Mouse (Mus musculus) intestine, embryonic 14.5 days (tissue): ENCODE data around the gene Erc2. TPM values are rescaled to one million over a fixed set of nuclear protein-coding genes. Genes with fewer than 3 reads are reported as not detected.

Source experiments
- ATAC-seq: fragments of 200-750 bp; cut with Nextera tagmentation; replicated peaks from 2 replicates; pipeline ENCODE4 v1.8.0; 2017; ENCODE audit warnings: low read depth, moderate number of reproducible peaks, moderate TSS enrichment, moderate library complexity; ENCODE audit not compliant: low FRiP score, low TSS enrichment
- DNase-seq: peaks from one replicate; pipeline ENCODE4 v3.0.0-alpha.2; 2018; ENCODE audit warnings: low spot score
- H3K27ac ChIP-seq: fragments of 300-500 bp; sonication (generic); 2 replicates; pipeline ENCODE4 v1.5.1; 2014; ENCODE audit warnings: low read depth, mild to moderate bottlenecking, control low read depth
- H3K27me3 ChIP-seq: fragments of 300-500 bp; sonication (generic); replicated peaks from 2 replicates; pipeline ENCODE4 v1.6.1; 2014; ENCODE audit warnings: low read length, control low read depth; ENCODE audit not compliant: control insufficient read depth, insufficient read depth
- H3K36me3 ChIP-seq: fragments of 300-500 bp; sonication (generic); 2 replicates; pipeline ENCODE4 v1.6.1; 2014; ENCODE audit warnings: low read length, control low read depth; ENCODE audit not compliant: control insufficient read depth, insufficient read depth
- H3K4me1 ChIP-seq: fragments of 300-500 bp; sonication (generic); replicated peaks from 2 replicates; pipeline ENCODE4 v1.6.1; 2014; ENCODE audit warnings: low read length, control low read depth, mixed read lengths; ENCODE audit not compliant: control insufficient read depth, insufficient read depth
- H3K4me2 ChIP-seq: fragments of 300-500 bp; sonication (generic); 2 replicates; pipeline ENCODE4 v1.6.1; 2014; ENCODE audit warnings: low read length
- H3K4me3 ChIP-seq: fragments of 300-500 bp; sonication (generic); 2 replicates; pipeline ENCODE4 v1.5.1; 2014; ENCODE audit warnings: low read depth, low read length, control low read depth, mixed read lengths
- H3K9ac ChIP-seq: fragments of 300-500 bp; sonication (generic); 2 replicates; pipeline ENCODE4 v1.6.1; 2014; ENCODE audit warnings: mild to moderate bottlenecking, low read length
- H3K9me3 ChIP-seq: fragments of 300-500 bp; sonication (generic); 2 replicates; pipeline ENCODE4 v1.6.1; 2016; ENCODE audit warnings: low read length, control low read depth; ENCODE audit not compliant: control insufficient read depth
- WGBS: fragments of 180-500 bp; shearing (Covaris S2); extraction: QIAGEN DNeasy Blood & Tissue Kit; methylation state at CpG from one replicate; pipeline ENCODE4 v1.1.7; 2014; 5-methylcytosine and 5-hydroxymethylcytosine counted together
- polyA plus RNA-seq: library from polyadenylated mRNA; unstranded; fragments of >200 nt; fragmentation: Nextera tagmentation; extraction: Ambion mirVana; gene quantifications from 2 replicates; pipeline ENCODE4 v1.2.1, GENCODE M21; 2014

Gene Erc2
- polyA plus RNA-seq, 1 experiment from 2014 or later, result 7.8 TPM

DNA sequence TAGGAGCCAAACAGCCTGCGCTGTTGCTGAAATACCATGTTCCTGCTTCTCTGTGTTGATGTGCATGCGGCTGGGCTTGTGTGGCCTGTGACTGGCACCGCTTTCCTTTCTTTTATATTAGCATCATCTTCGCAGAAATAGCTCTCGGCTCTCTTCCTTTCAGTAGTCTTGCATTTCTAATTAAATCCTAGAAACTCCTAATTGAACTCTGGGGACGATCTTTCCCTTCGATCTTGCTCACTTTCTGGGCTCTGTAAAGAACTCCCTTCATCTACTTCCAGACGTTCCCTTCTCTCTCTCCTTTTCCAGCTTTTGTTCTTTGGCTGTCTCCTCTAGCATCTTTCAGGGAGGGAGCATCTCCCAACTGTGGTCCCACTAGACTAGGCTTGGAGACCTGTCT is 649.6 kb downstream of the Erc2 start:
- ATAC-seq (no peak), DNase-seq (no peak)
- WGBS, result 81% methylated on average over 8 of the region's 8 CpGs
- no peak overlapping the region for H3K27ac ChIP-seq
- H3K36me3 ChIP-seq, result no peaks in the 10 kb centered on the region
- no peaks in the 10 kb centered on the region for H3K9me3 ChIP-seq
- 0 out of 2 replicates have a peak, but pooled peaks cover 3% of the 10 kb centered on the region for H3K4me1 ChIP-seq
- no peak overlapping the region for H3K4me3 ChIP-seq
- no peak overlapping the region for H3K9ac ChIP-seq
- no peak overlapping the region for H3K4me2 ChIP-seq
- no peaks in the 10 kb centered on the region for H3K27me3 ChIP-seq

DNA sequence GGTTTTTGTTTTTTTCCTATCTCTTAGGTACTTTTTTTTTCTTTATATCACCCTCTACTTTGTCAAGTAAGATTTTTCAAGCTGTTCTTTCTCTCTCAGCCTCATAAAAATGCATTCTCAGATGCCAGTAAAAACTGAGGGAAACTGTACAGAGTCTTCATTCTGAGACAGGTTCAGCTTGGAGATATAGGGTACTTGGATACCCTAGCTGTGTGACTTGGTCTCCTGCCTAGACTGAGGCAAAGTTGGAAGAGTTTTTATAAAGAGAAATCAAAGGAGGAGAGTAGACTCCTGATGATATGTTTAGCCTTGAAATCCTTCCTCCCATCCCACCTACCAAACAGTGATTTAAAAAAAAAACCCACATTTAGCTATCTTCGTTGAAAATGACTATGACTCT is 651.4 kb downstream of the Erc2 start:
- no peak for DNase-seq
- Histone ChIP-seq H3K9ac (no peak overlapping the region), H3K36me3 (no peaks in the 10 kb centered on the region), H3K4me3 (no peak overlapping the region), H3K27ac (no peak overlapping the region), H3K4me2 (no peak overlapping the region), H3K9me3 (no peaks in the 10 kb centered on the region), H3K4me1 (0 out of 2 replicates have a peak, but pooled peaks cover 3% of the 10 kb centered on the region), H3K27me3 (no peaks in the 10 kb centered on the region)
- WGBS, result 81% methylated on average over 1 of the region's 1 CpGs
- no peak for ATAC-seq

DNA sequence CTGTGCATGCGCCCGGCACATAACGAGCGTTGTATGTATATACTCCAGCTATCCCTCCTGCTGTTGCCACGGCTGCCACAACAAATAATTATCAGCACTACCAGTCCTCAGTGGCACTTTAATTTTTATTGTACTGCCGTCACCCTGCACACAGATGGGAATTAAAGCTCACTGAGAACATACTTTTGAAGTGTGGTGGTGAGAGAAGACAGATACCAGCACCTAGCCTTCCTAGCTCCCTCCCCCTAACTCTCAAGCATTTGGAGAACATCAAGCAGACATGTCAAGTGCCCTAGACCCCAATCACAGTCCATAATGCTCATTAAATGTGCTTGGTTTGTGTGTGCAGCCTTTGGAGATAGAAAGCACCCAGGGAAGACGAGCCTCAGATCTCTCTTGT is 652.6 kb downstream of the Erc2 start:
- ATAC-seq, result no peak
- WGBS, result 52% methylated on average over 7 of the region's 7 CpGs
- H3K4me1 ChIP-seq, result 0 out of 2 replicates have a peak, but pooled peaks cover 3% of the 10 kb centered on the region

DNA sequence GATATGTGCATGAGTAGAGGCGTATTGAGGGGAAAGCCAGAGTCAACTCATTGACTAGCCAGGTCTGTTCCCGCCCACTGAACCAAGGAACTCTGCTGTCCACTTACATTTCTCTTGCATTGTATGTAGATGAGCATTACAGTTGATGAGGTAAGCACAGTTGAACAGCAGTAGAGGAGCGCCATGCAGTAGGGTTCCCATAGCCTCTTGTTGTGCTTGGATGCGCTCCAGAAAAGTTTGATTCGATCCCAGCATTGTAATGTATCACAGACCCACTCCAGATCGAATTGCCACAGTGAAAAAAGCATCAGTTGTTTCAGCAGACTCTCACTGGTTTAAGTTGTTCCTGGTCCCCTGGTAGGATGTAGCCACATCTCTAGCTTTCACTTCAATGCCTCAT is 656.7 kb downstream of the Erc2 start:
- H3K4me3 ChIP-seq, result no peak overlapping the region
- H3K27me3 ChIP-seq, result no peaks in the 10 kb centered on the region
- DNase-seq (no peak), ATAC-seq (no peak)
- H3K36me3 ChIP-seq, result no peaks in the 10 kb centered on the region
- no peaks in the 10 kb centered on the region for H3K9me3 ChIP-seq
- peaks cover 7% of the 10 kb centered on the region; the same call in 1 of the 2 replicates for H3K4me1 ChIP-seq
- 89% methylated on average over 6 of the region's 6 CpGs for WGBS
- no peak overlapping the region for H3K4me2 ChIP-seq
- H3K27ac ChIP-seq, result no peak overlapping the region
- no peak overlapping the region for H3K9ac ChIP-seq

More for the DNA sequence above, 652.6 kb downstream of the Erc2 start:
- Histone ChIP-seq H3K9ac (no peak overlapping the region), H3K27ac (no peak overlapping the region), H3K36me3 (no peaks in the 10 kb centered on the region), H3K9me3 (no peaks in the 10 kb centered on the region), H3K27me3 (no peaks in the 10 kb centered on the region), H3K4me3 (no peak overlapping the region), H3K4me2 (no peak overlapping the region)
- DNase-seq, result no peak

DNA sequence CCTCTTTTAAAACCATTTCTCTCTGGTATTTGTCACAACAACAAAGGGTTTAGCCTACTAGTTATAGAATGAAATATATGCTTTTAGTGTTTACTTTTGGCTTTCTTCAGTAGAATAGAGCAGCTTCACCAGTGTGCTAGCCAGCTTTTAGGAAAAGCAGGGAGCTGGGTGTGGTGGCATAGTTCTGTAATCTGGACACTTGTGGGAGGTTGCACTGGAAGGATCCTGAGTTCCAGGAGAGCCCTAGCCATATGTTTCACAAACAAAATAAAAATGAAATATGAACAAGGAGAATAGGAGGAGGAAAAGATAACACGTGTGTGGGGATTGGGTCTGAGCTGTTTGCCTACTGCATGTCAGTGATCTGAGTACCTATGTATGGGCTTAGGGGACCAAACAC is 658.1 kb downstream of the Erc2 start:
- WGBS, result 36% methylated on average over 1 of the region's 1 CpGs
- no peak for ATAC-seq
- no peaks in the 10 kb centered on the region for H3K9me3 ChIP-seq

DNA sequence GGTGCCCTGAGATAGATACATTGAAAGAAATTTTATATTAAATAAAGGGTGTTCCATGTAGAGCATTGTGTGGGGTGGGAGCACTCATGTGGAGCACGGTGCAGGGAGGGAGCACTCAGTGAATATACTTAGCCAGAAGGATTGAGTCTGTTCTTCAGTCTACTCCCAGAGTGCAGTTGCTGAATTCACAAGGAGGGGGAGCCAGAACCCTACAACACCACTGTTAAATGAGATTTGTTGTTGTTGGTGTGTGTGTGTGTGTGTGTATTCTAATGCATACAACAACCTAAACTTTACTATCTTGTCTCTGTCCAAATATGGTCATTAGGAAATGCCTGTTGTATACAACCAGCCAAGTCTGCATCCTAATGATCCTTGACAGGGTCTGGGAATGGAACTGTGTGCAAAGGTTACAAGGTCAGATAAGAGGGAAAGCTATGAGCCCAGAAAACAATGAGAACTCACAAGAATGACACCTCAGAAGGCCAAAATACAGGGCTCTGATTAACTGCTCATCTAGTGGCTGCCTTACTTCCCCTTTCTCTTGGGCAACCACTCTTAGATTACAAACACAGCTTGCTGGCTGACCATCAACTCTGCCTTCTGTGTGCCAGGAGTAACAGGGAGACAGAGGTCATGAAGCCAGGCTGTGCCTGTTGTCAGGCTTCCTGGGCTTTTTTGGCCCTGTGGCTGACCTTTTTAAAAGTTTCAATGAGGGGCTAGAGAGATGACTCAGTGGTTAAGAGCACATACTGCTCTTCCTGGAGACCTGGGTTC is 661.3 kb downstream of the Erc2 start:
- no peak overlapping the region for H3K4me2 ChIP-seq
- ATAC-seq (no peak), DNase-seq (no peak)
- WGBS, result 89% methylated on average over 1 of the region's 1 CpGs
- H3K4me1 ChIP-seq, result peaks cover 4% of the 10 kb centered on the region; the same call in 1 of the 2 replicates
- no peaks in the 10 kb centered on the region for H3K36me3 ChIP-seq
- no peaks in the 10 kb centered on the region for H3K27me3 ChIP-seq
- no peaks in the 10 kb centered on the region for H3K9me3 ChIP-seq
- H3K9ac ChIP-seq, result no peak overlapping the region
- H3K27ac ChIP-seq, result no peak overlapping the region
- H3K4me3 ChIP-seq, result no peak overlapping the region

More for the DNA sequence above, 658.1 kb downstream of the Erc2 start:
- H3K4me2 ChIP-seq, result no peak overlapping the region
- H3K27me3 ChIP-seq, result no peaks in the 10 kb centered on the region
- no peak for DNase-seq
- H3K36me3 ChIP-seq, result no peaks in the 10 kb centered on the region
- H3K4me1 ChIP-seq, result peaks cover 4% of the 10 kb centered on the region; the same call in 1 of the 2 replicates
- H3K9ac ChIP-seq, result no peak overlapping the region
- H3K4me3 ChIP-seq, result no peak overlapping the region
- H3K27ac ChIP-seq, result no peak overlapping the region

DNA sequence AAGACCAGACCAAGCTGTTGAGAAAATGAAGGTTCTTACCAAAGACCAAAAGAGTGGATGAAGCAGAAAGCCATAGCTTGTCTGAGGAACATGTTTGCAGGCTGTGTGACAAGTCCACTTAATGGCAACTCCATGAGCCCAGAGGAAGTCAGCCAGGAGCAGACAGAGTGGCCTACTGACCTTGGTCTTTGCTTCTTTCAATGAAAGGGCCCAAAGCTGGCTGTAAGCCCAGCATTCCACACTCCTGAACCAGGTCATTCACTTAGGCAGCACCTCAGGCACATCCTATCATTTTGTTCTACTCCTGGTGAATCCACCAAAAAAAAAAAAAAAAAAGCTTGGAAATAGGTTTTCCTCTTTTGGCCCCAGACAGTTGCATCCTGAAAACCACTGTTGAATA is 664.3 kb downstream of the Erc2 start:
- H3K9ac ChIP-seq, result no peak overlapping the region
- H3K9me3 ChIP-seq, result no peaks in the 10 kb centered on the region
- no peak overlapping the region for H3K4me3 ChIP-seq
- no peaks in the 10 kb centered on the region for H3K4me1 ChIP-seq
- DNase-seq, result no peak
- no peak for ATAC-seq
- no peak overlapping the region for H3K4me2 ChIP-seq
- no peaks in the 10 kb centered on the region for H3K27me3 ChIP-seq
- H3K36me3 ChIP-seq, result no peaks in the 10 kb centered on the region
- no peak overlapping the region for H3K27ac ChIP-seq

DNA sequence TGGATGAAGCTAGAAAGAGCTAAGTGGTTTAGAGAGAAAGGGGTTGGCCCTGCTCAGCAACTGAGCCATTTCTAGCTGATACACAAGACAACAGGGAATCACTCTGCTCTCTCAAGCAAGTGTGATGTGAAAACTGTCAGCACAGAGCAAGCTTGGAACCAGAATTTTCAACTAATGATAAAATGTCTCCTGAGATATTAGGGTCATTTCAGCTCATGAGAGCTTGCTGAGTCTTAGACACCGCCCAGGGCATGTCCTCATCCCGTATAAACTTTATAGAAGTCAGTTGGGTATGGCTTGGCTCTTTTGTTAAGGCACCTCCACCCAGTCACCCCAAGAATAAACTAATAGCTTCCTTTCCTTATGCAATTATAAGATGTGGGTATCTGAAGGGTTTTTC is 666.0 kb downstream of the Erc2 start:
- Histone ChIP-seq H3K27me3 (no peaks in the 10 kb centered on the region), H3K9me3 (no peaks in the 10 kb centered on the region), H3K4me2 (no peak overlapping the region), H3K9ac (no peak overlapping the region), H3K4me3 (no peak overlapping the region), H3K36me3 (no peaks in the 10 kb centered on the region), H3K27ac (no peak overlapping the region), H3K4me1 (no peaks in the 10 kb centered on the region)
- WGBS, result 96% methylated on average over 2 of the region's 2 CpGs
- no peak for DNase-seq
- ATAC-seq, result no peak

DNA sequence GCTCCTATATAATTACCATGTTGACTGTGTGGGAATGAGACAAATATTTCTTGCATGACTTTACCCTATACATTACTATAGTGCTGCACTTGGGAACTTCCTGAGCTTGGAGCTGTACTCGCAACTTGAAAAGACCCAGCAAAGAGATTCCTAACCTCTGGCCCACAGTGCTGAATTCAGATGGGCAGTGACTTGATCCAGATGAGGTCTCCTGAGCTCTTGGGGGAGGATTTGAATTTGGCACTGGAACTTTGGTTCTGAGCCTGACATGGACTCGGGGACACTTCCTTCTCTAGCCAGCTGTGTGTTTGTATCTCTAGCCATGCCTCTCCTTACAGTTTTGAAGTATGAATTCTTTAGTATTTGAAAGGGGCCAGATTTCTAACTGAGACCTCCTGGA is 666.7 kb downstream of the Erc2 start:
- H3K9ac ChIP-seq, result no peak overlapping the region
- H3K27me3 ChIP-seq, result no peaks in the 10 kb centered on the region
- no peak for ATAC-seq
- no peak overlapping the region for H3K27ac ChIP-seq
- H3K9me3 ChIP-seq, result no peaks in the 10 kb centered on the region
- no peak overlapping the region for H3K4me2 ChIP-seq
- H3K36me3 ChIP-seq, result no peaks in the 10 kb centered on the region
- DNase-seq, result no peak
- WGBS, result 63% methylated on average over 2 of the region's 2 CpGs
- H3K4me3 ChIP-seq, result no peak overlapping the region
- no peaks in the 10 kb centered on the region for H3K4me1 ChIP-seq
